Mouse (Mus musculus) splenic B cell, adult 2 months (primary cell): ENCODE data around the gene Adck2.
A peak's percentile ranks its signal among the peaks of the same experiment; 100 is the strongest.

Experiments used
- DNase-seq: peaks from one replicate; pipeline ENCODE4 v3.0.0-alpha.2; 2011; ENCODE audit warnings: low read depth, low spot score
- H3K27me3 ChIP-seq: 2 replicates; pipeline ENCODE4 v1.6.1; 2012; ENCODE audit warnings: mild to moderate bottlenecking, low read length, moderate library complexity, mixed read lengths; ENCODE audit not compliant: control insufficient read depth, poor library complexity, insufficient read depth, severe bottlenecking
- H3K36me3 ChIP-seq: 2 replicates; pipeline ENCODE4 v1.6.1; 2012; ENCODE audit warnings: mild to moderate bottlenecking, low read length, moderate library complexity, mixed read lengths; ENCODE audit not compliant: control insufficient read depth, poor library complexity, insufficient read depth, severe bottlenecking

Gene Adck2

DNA sequence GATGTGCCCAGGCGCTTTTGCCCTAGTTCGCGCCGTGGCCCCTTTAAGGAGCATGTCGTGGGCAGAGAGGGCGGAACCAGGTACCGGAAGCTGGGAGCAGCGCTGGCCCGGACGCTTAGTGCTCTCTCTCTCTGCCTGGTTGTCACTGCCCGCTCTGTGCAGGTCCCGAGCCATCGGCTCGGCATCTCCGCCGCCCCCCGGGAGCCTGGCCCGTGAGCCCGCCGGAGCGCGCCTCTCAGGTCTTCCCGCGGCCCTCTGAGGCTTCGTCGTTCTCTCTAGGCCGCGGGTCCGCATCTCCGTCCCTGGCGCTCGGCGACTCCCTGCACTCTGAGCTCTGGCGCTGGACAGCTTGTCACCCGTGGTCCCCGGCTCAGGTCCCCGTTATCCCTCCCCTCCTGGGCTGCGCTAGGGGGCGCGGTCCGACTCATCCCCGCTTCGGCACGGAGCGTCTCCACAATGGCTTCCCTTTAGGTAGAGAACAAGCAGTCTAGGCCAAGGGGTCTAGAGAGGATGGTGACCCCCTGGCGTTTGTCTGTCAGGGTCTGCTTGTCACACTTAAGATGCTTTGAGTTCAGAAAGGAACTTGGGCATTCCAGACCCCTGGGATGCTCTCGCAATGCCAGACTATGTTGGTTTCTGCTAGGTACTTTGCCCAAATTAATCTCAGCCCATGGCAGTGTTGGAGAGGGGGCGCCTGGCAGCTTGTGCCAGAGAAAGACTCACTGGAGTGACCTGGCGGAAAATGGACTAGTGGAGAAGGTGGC is at the start of gene Adck2:
Adck2 (plus strand) TSS at position 83 of the 764 bp plus-strand sequence.
- DNase-seq: peak; percentile 83
- Histone ChIP-seq H3K36me3 (peaks cover 4% of the 10 kb centered on the region; the same call in 1 of the 2 replicates), H3K27me3 (no peaks in the 10 kb centered on the region)

- Histone ChIP-seq H3K36me3 (no peaks in the 10 kb centered on the region), H3K27me3 (no peaks in the 10 kb centered on the region)
- DNase-seq: peak; percentile 71
Measured at GRCm38 (mm10) chr6:39526797-39527196, 46.9 kb upstream of the Adck2 start.

DNA sequence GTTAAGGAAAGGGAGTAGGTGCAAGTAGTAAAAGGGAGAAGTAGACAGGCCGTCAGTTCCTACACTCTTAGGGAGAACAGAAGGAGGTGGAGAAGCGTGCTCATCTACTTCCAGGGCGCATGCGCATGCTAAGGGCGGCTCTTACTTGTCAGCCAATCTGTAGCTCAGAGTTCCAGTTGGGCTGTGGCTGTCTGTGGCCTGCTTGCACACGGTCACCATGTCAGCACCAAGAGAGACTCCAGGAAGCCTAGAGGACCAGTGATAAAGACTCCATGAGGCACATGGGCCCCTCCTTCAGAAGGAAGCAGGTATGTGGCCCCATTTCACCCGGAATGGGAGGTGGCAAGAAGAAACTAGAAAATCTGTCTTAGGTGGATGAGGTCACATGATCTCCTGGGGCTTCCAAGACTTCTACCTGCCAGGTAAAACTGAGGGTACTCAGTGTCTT is 46.3 kb upstream of the Adck2 start:
- peak; percentile 22 for DNase-seq
- H3K27me3 ChIP-seq: no peaks in the 10 kb centered on the region

GRCm38 (mm10) chr6:39527811-39528210 is 45.9 kb upstream of the Adck2 start:
- DNase-seq: peak; percentile 40
- H3K27me3 ChIP-seq: no peaks in the 10 kb centered on the region
- H3K36me3 ChIP-seq: no peaks in the 10 kb centered on the region

More for the DNA sequence above, 46.3 kb upstream of the Adck2 start:
- no peaks in the 10 kb centered on the region for H3K36me3 ChIP-seq

DNA sequence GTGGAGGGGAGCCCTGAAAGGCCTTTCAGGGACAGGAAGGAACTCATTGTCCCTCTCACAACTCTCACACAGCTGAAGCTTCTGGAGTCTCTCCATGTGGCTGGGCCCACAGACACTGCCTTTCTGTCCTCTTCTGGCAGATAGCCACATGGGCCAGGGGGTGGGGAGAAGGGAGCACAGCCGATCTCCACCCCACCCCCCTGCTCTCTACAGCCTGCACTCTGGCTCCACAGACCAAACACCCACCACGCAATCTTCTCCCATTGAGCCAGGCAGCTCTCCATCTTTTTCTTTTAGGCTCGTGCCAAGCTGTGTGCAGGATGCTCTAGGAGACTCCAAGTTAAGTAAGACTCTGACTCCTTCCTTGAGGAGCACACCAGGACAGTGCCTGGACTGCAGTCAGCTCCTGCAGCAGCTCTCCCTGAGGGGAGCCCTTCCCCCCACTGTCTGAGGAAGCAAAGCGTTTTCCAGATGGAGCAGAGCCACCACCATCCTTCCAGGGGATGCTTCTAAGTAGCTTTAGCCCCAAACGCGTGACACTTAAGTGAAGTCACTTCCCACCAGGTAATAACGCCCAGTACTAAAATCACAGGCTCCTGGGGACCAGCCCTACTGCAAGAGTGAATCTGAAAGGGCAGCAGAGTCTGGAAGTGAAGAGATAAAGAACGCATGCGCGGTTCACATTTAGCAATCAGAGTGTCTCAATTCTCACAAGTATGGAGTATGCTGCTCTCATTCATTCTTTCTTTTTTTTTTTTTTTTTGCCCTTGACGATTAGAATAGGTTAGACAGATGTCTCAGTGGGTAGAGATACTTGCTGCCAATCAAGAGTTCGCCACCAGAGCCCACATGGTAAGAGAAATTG is 44.8 kb upstream of the Adck2 start:
- no peak for DNase-seq
- H3K27me3 ChIP-seq: no peaks in the 10 kb centered on the region
- H3K36me3 ChIP-seq: no peaks in the 10 kb centered on the region

DNA sequence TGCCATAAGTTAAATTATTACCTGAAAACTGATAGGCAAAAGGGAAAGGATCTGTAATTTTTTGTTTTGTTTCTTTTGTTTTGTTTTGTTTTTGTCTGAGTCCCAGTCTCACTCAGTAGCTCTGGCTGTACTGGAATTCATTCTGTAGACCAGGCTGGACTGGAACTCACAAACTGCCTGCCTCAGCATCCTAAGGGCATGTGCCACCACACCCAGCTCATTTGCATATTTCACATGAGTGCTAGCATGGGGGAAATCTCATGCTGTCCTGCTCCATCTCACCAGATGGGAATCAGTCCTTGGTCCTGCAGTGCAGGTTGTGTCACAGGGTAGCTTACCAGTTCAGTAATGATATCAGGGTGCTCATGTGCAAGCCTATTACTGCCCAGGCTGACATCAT is 38.7 kb upstream of the Adck2 start:
- DNase-seq: no peak
- Histone ChIP-seq H3K36me3 (no peaks in the 10 kb centered on the region), H3K27me3 (no peaks in the 10 kb centered on the region)

DNA sequence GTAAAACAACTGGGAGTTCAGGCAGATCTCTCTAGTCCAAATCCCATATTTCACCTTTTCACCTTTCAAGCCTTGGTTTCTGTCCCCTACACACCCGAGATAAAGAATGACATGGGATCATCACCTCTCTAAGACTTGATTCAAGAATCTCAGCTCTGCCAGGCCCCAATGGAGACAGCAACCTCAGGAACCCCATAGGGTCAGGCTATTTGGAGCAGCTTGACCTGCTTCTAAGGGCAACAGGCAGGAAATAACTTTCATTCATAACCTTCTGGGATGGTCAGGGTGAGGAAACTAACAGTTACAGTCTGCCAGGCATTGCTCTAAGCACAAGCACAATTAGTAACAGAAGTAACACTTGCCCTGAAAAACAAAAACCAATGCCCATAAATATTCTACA is 37.1 kb upstream of the Adck2 start:
- H3K36me3 ChIP-seq: no peaks in the 10 kb centered on the region
- no peaks in the 10 kb centered on the region for H3K27me3 ChIP-seq
- DNase-seq: no peak

DNA sequence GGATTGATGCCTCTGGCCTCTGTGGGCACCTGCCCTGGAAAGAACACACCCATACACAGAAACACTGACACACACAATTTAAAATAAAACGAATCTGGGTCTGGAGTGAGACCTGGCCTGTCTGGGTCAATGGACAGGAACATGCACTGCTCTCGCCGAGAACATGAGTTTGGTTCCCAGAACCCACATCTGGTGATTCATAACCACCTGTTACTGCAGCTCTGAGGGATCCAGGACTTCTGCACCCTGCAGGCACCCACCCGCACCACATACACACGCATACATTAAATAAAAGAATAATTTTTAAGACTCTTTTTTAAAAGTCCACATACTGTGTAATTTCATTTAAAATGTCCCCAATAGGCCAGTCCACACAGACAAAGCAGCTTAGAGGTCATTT is 36.4 kb upstream of the Adck2 start:
- DNase-seq: no peak
- Histone ChIP-seq H3K27me3 (no peaks in the 10 kb centered on the region), H3K36me3 (no peaks in the 10 kb centered on the region)

DNA sequence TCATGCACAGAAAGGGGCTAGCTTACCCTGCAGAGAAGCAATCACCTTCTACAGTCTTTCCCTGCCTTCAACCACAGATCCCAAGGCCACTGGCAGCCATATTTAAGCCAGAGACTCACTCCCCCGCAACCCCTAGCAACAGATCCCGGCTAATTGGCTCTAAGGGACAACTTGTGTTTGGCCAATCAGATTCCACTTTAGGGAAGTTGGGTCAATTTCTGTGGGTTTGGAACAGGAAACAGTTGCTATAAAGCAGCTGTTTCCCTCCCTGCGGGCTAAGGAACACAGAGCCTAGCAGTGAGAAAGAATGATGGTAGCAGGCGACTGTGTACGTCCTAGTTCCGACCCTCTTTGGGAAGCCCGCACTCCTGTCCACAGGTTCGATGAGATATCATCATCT is 35.4 kb upstream of the Adck2 start:
- no peaks in the 10 kb centered on the region for H3K27me3 ChIP-seq
- no peak for DNase-seq
- no peaks in the 10 kb centered on the region for H3K36me3 ChIP-seq

GRCm38 (mm10) chr6:39539679-39540155 is 34.0 kb upstream of the Adck2 start:
- no peak for DNase-seq
- H3K36me3 ChIP-seq: no peaks in the 10 kb centered on the region
- H3K27me3 ChIP-seq: no peaks in the 10 kb centered on the region

DNA sequence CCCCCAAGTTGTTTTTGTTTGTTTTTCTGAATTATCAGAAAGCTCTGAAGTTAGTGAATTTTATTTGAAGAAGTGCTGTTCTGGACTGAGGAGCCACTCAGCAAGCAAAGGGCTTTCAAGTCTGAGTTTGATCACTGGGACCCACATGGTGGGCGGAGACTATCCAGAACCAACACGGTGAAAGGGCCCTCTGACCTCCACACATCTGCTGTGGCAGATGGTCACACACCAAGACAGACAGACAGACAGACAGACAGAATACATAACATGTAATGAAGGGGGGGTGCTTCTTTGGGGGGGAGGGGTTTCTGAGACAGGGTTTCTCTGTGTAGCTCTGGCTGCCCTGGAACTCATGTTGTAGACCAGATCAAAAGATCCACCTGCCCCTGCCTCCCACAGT is 33.1 kb upstream of the Adck2 start:
- DNase-seq: no peak
- H3K36me3 ChIP-seq: no peaks in the 10 kb centered on the region
- no peaks in the 10 kb centered on the region for H3K27me3 ChIP-seq

DNA sequence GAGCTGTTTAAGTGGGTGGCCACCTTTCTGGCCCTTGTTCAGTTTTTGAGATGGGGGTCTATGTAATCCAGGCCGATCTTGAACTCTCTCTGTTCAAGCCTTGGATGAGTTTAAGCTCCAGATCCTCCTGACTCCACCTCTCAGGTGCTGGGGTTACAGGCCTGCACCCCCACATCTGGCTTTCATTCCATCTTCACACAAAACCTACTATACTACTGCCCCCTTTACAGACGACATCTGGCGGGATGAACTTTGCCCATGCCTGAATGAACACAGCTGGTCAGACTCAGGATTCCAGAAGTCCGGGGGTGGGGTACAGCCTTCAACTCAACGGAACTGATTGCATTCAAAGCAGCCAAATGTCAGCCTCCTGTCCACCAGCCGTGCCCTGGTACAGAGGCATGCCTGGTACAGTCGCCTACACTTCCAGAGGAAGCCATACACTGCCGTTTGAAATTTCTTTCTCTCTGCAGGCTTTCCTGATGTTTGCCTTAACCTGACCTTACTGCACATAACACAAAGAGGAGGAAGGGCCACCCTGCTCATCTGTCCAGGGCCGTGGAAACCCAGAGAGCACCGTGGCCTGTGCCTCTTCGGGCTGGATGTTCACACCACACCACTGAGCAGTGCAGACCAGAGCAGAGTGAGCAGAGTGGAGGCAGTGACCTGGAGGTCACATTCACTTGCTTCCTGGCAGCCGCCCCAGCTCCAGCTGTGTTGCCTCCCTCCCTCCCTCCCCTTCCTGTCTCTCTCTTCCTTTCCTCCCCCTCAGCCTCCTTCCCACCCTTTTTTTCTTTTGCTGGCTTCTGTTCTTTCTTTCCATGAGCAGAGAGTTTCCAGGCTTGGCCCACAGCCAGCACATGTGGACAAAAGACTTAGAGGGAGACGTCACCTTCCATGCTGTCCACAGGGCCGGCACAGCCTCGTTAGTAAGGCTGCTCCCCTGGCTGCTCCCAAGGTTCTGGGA is 30.8 kb upstream of the Adck2 start:
- DNase-seq: no peak
- H3K36me3 ChIP-seq: no peaks in the 10 kb centered on the region
- H3K27me3 ChIP-seq: no peaks in the 10 kb centered on the region

DNA sequence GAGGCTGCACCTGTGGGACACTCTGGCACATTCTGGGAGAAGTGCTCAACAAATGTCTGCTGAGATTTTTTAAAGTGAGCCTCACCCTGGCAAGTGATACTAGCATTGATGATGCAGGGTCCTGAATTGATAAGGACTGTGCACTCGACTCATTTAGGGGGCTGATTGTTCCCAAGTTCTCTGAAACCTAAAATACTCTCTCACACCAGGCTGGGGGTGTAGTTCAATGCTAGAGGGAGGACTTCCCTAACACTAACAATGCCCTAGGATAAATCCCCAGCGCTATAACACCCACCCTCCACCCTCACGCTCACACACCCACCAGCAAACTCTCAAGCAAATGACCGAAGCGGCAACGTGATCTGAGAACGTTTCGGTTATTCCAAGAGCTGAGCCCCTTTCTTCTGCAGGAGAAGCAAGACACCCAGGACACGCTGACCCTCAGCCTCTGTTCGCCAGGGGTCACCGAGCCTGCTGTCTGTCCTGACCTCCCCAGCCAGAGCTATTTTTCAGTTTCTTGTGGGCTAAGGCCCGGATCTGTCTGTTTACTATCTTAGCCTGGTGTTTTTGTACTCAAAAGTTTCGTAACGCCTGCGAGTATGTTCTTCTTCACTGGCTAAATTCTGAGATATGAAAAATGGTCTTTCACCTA is 29.8 kb upstream of the Adck2 start:
- H3K36me3 ChIP-seq: no peaks in the 10 kb centered on the region
- DNase-seq: no peak
- no peaks in the 10 kb centered on the region for H3K27me3 ChIP-seq

GRCm38 (mm10) chr6:39545474-39545873 is 28.2 kb upstream of the Adck2 start:
- Histone ChIP-seq H3K27me3 (no peaks in the 10 kb centered on the region), H3K36me3 (no peaks in the 10 kb centered on the region)
- DNase-seq: no peak
